Mouse (Mus musculus) activated CD4-positive, CD25-positive, alpha-beta regulatory T cell (primary cell): ENCODE results near the gene Pfn2. TPM values are rescaled to one million over a fixed set of nuclear protein-coding genes. Genes with fewer than 3 reads are reported as not detected.

ENCODE experiments used
- polyA plus RNA-seq, 2 experiments: library from polyadenylated mRNA; unstranded; fragments of 100-300 nt; shearing (Covaris generic); gene quantifications; one replicate each; pipeline ENCODE4 v1.2.1; 2017

Pfn2 gene
- polyA plus RNA-seq = 1 to 10 TPM; 8.9 to 9.7 TPM

DNA sequence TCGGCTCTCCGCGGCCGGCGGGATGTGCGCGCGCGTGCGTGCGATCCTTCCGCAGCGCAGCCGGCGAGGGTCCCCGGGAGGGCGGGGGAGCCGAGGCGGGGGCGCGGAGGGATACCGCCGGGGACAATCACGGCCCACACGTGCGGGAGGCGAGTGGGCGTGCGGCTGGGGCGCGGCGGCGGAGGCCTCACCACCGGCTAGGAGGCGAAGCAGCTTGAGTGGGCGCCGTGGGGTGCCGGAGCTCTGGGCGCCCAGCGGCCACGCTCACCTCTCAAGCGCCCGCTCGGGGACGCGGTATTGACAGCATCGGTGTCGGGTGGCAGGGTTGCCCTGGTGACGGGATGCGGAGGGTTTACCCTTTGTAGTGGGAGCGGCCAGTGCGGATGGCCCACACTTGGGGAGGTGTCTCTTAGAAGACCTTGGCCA, at the start of gene Pfn2:
Pfn2 (minus strand) TSS at position 320 of the 426 bp plus-strand sequence.

Other genes starting within 250 kb of the Pfn2 start
- 10 to 100 TPM; 71.7 to 78.6 TPM for gene Commd2, start 196.4 kb downstream of the Pfn2 start, polyA plus RNA-seq
- gene Ankub1, start 155.3 kb downstream of the Pfn2 start, polyA plus RNA-seq = under 1 TPM in 1 of 2 experiments, not detected in 1; 0.38 TPM
- gene Rnf13, start 112.0 kb downstream of the Pfn2 start, polyA plus RNA-seq = 10 to 100 TPM; 34.3 to 46.5 TPM